Mouse (Mus musculus) midbrain, embryonic 12.5 days (tissue): Measurements from ENCODE around the gene Vps4b. TPM values are rescaled to one million over a fixed set of nuclear protein-coding genes. Genes with fewer than 3 reads are reported as not detected.

Experiments
- ATAC-seq: fragments of 200-750 bp; cut with Nextera tagmentation; 2 replicates; pipeline ENCODE4 v1.8.0; 2017; ENCODE audit warnings: low read depth, moderate TSS enrichment, moderate library complexity; ENCODE audit not compliant: low FRiP score
- H3K27ac ChIP-seq: fragments of 300-500 bp; sonication (generic); replicated peaks from 2 replicates; pipeline ENCODE4 v1.5.1; 2016; ENCODE audit warnings: mild to moderate bottlenecking
- H3K27me3 ChIP-seq: fragments of 300-500 bp; sonication (generic); 2 replicates; pipeline ENCODE4 v1.6.1; 2016; ENCODE audit warnings: mild to moderate bottlenecking
- H3K36me3 ChIP-seq: fragments of 300-500 bp; sonication (generic); 2 replicates; pipeline ENCODE4 v1.6.1; 2016
- H3K4me1 ChIP-seq: fragments of 300-500 bp; sonication (generic); 2 replicates; pipeline ENCODE4 v1.6.1; 2016
- H3K4me2 ChIP-seq: fragments of 300-500 bp; sonication (generic); replicated peaks from 2 replicates; pipeline ENCODE4 v1.6.1; 2016; ENCODE audit warnings: mild to moderate bottlenecking, moderate library complexity
- H3K4me3 ChIP-seq: fragments of 300-500 bp; sonication (generic); 2 replicates; pipeline ENCODE4 v1.5.1; 2016; ENCODE audit warnings: mild to moderate bottlenecking
- H3K9ac ChIP-seq: fragments of 300-500 bp; sonication (generic); replicated peaks from 2 replicates; pipeline ENCODE4 v1.6.1; 2016; ENCODE audit warnings: mild to moderate bottlenecking, moderate library complexity
- H3K9me3 ChIP-seq: fragments of 300-500 bp; sonication (generic); 2 replicates; pipeline ENCODE4 v1.6.1; 2016; ENCODE audit warnings: mild to moderate bottlenecking
- WGBS: fragments of 180-500 bp; shearing (Covaris S2); methylation state at CpG from one replicate; pipeline ENCODE4 v1.1.7; 2016; 5-methylcytosine and 5-hydroxymethylcytosine counted together
- polyA plus RNA-seq: library from polyadenylated mRNA; unstranded; fragments of >200 nt; fragmentation: Nextera tagmentation; extraction: Ambion mirVana; gene quantifications from 2 replicates; pipeline ENCODE4 v1.2.1, GENCODE M21; 2016

Gene Vps4b
- 61.2 and 62.7 TPM in 2 replicates for polyA plus RNA-seq

DNA sequence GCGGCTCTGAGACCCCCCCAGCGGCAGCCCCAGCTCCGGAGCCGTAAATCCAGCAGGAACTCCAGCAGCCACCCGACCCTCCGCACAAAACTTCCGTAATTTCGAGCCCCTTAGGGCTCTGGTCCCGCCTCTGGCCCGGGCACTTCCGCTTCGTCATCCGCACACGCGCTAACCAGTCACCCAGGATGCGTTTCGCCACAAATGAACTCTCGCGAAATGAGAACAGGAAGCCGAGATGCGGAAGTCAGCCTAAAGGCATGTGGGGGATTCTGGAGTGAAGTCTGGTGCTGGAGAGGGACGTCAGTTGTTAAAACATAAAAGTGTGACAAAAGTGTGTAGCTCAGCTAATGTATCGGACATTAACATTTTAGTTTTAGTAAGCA is at the start of gene Vps4b:
TSS of gene Vps4b (minus strand) at position 187 of the 383 bp plus-strand sequence.
- H3K4me2 ChIP-seq = peak within 1 kb of the TSS; percentile 73
- H3K9me3 ChIP-seq = no peaks in the 10 kb centered on the region
- H3K27ac ChIP-seq = peak within 1 kb of the TSS; percentile 87
- peak within 1 kb of the TSS; percentile 98 for H3K4me3 ChIP-seq
- H3K4me1 ChIP-seq = peaks cover 19% of the 10 kb centered on the region
- peak within 1 kb of the TSS; percentile 93 for H3K9ac ChIP-seq
- no peaks in the 10 kb centered on the region for H3K36me3 ChIP-seq
- 1% methylated on average over 23 of the region's 23 CpGs for WGBS
- no peaks in the 10 kb centered on the region for H3K27me3 ChIP-seq
- ATAC-seq = peak; percentile 99

- no peaks in the 10 kb centered on the region for H3K4me1 ChIP-seq
- H3K27ac ChIP-seq = no peak overlapping the region
- H3K9ac ChIP-seq = no peak overlapping the region
- no peaks in the 10 kb centered on the region for H3K36me3 ChIP-seq
- no peak for ATAC-seq
- H3K4me3 ChIP-seq = no peak overlapping the region
- WGBS = 82% methylated on average over 4 of the region's 4 CpGs
- H3K27me3 ChIP-seq = no peaks in the 10 kb centered on the region
- no peak overlapping the region for H3K4me2 ChIP-seq
- H3K9me3 ChIP-seq = no peaks in the 10 kb centered on the region
These were observed 32.3 kb upstream of the Vps4b start for GRCm38 (mm10) chr1:106828784-106829183.

- H3K27me3 ChIP-seq = no peaks in the 10 kb centered on the region
- no peak overlapping the region for H3K9ac ChIP-seq
- no peak overlapping the region for H3K4me3 ChIP-seq
- no peaks in the 10 kb centered on the region for H3K9me3 ChIP-seq
- no peak overlapping the region for H3K4me2 ChIP-seq
- no peak overlapping the region for H3K27ac ChIP-seq
- WGBS = 92% methylated on average over 3 of the region's 3 CpGs
- ATAC-seq = no peak
- no peaks in the 10 kb centered on the region for H3K36me3 ChIP-seq
- no peaks in the 10 kb centered on the region for H3K4me1 ChIP-seq
These were observed 25.8 kb upstream of the Vps4b start for GRCm38 (mm10) chr1:106822297-106822696.

- ATAC-seq = no peak
These were observed 21.8 kb upstream of the Vps4b start for GRCm38 (mm10) chr1:106818323-106818722.

DNA sequence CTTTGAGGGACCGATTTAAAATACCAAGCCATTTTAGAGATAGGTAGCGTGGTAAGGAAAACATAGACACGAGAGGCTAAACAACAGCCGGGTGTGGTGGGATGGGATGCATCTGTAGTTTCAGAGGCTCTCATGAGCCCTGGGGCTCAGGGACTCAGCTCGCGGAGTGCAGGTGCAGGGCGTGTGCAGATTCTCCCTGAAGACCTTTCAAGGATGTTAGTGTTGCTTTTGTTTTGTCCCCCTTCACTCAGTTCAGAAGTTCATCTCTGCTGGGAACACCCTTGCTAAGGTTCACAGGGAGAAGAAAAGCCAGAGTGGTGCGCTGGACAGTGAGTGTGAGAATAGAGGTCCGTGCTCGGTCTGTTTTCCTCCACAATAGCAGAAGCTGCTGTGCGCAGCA is 20.2 kb upstream of the Vps4b start:
- Histone ChIP-seq H3K27ac (no peak overlapping the region), H3K4me2 (no peak overlapping the region), H3K9ac (no peak overlapping the region), H3K4me3 (no peak overlapping the region), H3K4me1 (no peaks in the 10 kb centered on the region), H3K27me3 (no peaks in the 10 kb centered on the region), H3K36me3 (no peaks in the 10 kb centered on the region), H3K9me3 (no peaks in the 10 kb centered on the region)
- ATAC-seq = no peak
- WGBS = 87% methylated on average over 11 of the region's 11 CpGs

More at GRCm38 (mm10) chr1:106818323-106818722, 21.8 kb upstream of the Vps4b start:
- no peak overlapping the region for H3K4me2 ChIP-seq
- H3K27me3 ChIP-seq = no peaks in the 10 kb centered on the region
- no peak overlapping the region for H3K27ac ChIP-seq
- no peak overlapping the region for H3K4me3 ChIP-seq
- no peaks in the 10 kb centered on the region for H3K4me1 ChIP-seq
- no peaks in the 10 kb centered on the region for H3K36me3 ChIP-seq
- H3K9me3 ChIP-seq = no peaks in the 10 kb centered on the region
- no peak overlapping the region for H3K9ac ChIP-seq
- 29% methylated on average over 4 of the region's 4 CpGs for WGBS

DNA sequence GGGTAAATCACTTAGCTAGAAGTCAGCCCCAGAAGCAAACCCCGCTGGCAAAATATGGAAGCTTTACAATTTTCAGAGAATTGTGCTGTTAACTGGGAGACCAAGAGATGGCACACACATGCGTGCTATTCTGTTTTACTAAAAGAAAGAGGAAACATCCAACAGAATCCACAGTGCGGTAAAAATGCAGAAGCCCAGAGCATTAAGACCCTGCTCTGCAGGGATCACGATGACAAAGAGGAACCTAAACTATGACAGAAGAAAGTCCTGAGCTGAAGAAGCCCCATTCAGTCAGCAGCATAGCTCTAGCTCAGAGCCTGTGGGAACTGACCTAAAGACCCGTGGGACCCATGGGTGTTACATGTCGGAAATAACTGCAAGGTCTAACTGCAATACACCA is 18.7 kb upstream of the Vps4b start:
- Histone ChIP-seq H3K27me3 (no peaks in the 10 kb centered on the region), H3K27ac (no peak overlapping the region)
- ATAC-seq = no peak

DNA sequence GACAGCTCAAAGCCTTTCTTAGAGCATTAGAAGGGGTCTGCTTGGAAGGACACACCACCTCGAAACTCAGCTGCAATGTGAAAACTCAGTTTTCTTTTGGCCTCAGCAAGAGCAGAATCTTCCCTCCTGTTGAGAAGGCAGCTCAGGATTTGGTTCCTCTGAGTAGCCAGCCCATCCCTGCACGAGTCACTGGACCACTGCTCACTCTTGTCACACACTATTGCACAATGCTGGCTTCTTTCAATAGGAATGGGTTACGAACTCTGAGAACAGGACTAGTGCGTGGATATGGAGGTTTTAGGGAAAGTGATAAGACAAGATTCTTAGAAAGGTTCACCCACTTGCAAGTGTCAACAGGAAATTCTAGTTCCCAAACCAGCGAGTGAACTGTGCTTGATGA is 18.3 kb upstream of the Vps4b start:
- no peak for ATAC-seq
- no peak overlapping the region for H3K27ac ChIP-seq
- WGBS = 70% methylated on average over 5 of the region's 5 CpGs

More for the DNA sequence above, 18.7 kb upstream of the Vps4b start:
- no peak overlapping the region for H3K9ac ChIP-seq
- H3K4me3 ChIP-seq = no peak overlapping the region
- H3K9me3 ChIP-seq = no peaks in the 10 kb centered on the region
- H3K4me2 ChIP-seq = no peak overlapping the region
- H3K36me3 ChIP-seq = no peaks in the 10 kb centered on the region
- no peaks in the 10 kb centered on the region for H3K4me1 ChIP-seq
- 79% methylated on average over 6 of the region's 6 CpGs for WGBS

GRCm38 (mm10) chr1:106799931-106800330 is 3.4 kb upstream of the Vps4b start:
- H3K4me1 ChIP-seq = peaks cover 11% of the 10 kb centered on the region
- H3K27ac ChIP-seq = no peak overlapping the region
- ATAC-seq = no peak
- H3K4me3 ChIP-seq = no peak overlapping the region
- no peaks in the 10 kb centered on the region for H3K27me3 ChIP-seq
- H3K9me3 ChIP-seq = no peaks in the 10 kb centered on the region
- WGBS = 80% methylated on average over 3 of the region's 3 CpGs
- no peak overlapping the region for H3K9ac ChIP-seq
- no peak overlapping the region for H3K4me2 ChIP-seq
- H3K36me3 ChIP-seq = no peaks in the 10 kb centered on the region

More for the DNA sequence above, 18.3 kb upstream of the Vps4b start:
- Histone ChIP-seq H3K4me3 (no peak overlapping the region), H3K9ac (no peak overlapping the region), H3K4me2 (no peak overlapping the region), H3K9me3 (no peaks in the 10 kb centered on the region), H3K4me1 (no peaks in the 10 kb centered on the region), H3K27me3 (no peaks in the 10 kb centered on the region), H3K36me3 (no peaks in the 10 kb centered on the region)

- H3K9ac ChIP-seq = no peak overlapping the region
- no peak overlapping the region for H3K4me2 ChIP-seq
- no peak for ATAC-seq
- H3K4me3 ChIP-seq = no peak overlapping the region
- H3K27me3 ChIP-seq = no peaks in the 10 kb centered on the region
- H3K36me3 ChIP-seq = no peaks in the 10 kb centered on the region
- H3K27ac ChIP-seq = no peak overlapping the region
- 50% methylated on average over 1 of the region's 1 CpGs for WGBS
- H3K9me3 ChIP-seq = no peaks in the 10 kb centered on the region
- H3K4me1 ChIP-seq = peaks cover 15% of the 10 kb centered on the region
These were observed 2.9 kb upstream of the Vps4b start for GRCm38 (mm10) chr1:106799406-106799805.

- no peak overlapping the region for H3K27ac ChIP-seq
- H3K4me3 ChIP-seq = peak overlapping the region; percentile 98
- peak overlapping the region; percentile 56 for H3K4me2 ChIP-seq
- H3K4me1 ChIP-seq = peaks cover 19% of the 10 kb centered on the region
- ATAC-seq = peak; percentile 53
- H3K27me3 ChIP-seq = no peaks in the 10 kb centered on the region
- H3K9ac ChIP-seq = peak overlapping the region; percentile 93; the same call in 1 of the 2 replicates
- H3K9me3 ChIP-seq = no peaks in the 10 kb centered on the region
- 62% methylated on average over 7 of the region's 7 CpGs for WGBS
- no peaks in the 10 kb centered on the region for H3K36me3 ChIP-seq
These were observed 655 bp upstream of the Vps4b start for GRCm38 (mm10) chr1:106796987-106797779.

- peak overlapping the region; percentile 73 for H3K4me2 ChIP-seq
- 3% methylated on average over 51 of the region's 51 CpGs for WGBS
- no peaks in the 10 kb centered on the region for H3K36me3 ChIP-seq
- peaks cover 19% of the 10 kb centered on the region for H3K4me1 ChIP-seq
- H3K27me3 ChIP-seq = no peaks in the 10 kb centered on the region
- peak; percentile 91 for ATAC-seq
- peak overlapping the region; percentile 93 for H3K9ac ChIP-seq
- H3K9me3 ChIP-seq = no peaks in the 10 kb centered on the region
- peak overlapping the region; percentile 98 for H3K4me3 ChIP-seq
- peak overlapping the region; percentile 87 for H3K27ac ChIP-seq
These were observed 640 bp downstream of the Vps4b start for GRCm38 (mm10) chr1:106795634-106796541.

- Histone ChIP-seq H3K9ac (no peak overlapping the region), H3K9me3 (no peaks in the 10 kb centered on the region), H3K36me3 (peaks cover 71% of the 10 kb centered on the region), H3K4me1 (no peaks in the 10 kb centered on the region), H3K4me3 (no peak overlapping the region), H3K27ac (no peak overlapping the region), H3K27me3 (no peaks in the 10 kb centered on the region), H3K4me2 (no peak overlapping the region)
- no peak for ATAC-seq
- 83% methylated on average over 4 of the region's 4 CpGs for WGBS
These were observed 21.6 kb downstream of the Vps4b start for GRCm38 (mm10) chr1:106774896-106775295.
